Comparison of ENCODE assay signal across 8 mouse cellular contexts in the genomic region with DNA sequence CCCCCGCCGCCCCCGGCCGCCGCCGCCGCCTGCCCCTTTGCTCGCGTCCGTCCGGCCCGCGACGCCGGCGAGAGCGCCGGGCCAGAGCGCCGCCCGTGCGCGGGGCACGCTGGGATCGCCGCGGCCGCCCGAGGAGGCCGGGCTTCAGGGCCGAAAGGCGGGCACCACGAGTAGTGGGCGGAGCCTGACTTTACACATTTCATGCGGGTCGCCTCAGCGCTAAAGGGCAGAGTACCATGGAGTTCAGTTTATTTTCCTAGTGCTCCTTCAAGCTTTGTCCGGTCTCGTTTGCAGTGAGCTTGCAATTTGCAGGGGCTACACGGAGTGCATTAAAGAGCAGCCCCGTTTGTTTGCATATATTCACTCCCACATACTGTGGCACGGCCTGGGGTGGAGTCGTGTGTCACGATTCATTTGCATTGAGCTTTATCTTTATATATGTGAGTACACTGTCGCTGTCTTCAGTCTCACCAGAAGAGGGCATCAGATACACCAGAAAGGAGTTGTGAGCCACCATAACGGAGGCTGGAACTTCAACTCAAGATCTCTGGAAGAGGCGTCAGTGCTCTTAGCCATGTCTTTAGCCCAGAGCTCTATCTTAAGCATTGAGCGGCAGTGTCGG. TPM values are rescaled to one million over a fixed set of nuclear protein-coding genes. Genes with fewer than 3 reads are reported as not detected.
DNase-seq lines count a peak whose midpoint lies in the region; ATAC-seq lines count a peak whose summit lies in the region.

Tmem259 (minus strand) TSS at position 136 of the 622 bp plus-strand sequence.

- peaks cover 40% of the 10 kb centered on the region for H3K4me1 ChIP-seq in lung, embryonic 16.5 days (replicated peaks; ENCODE audit: control insufficient read depth, insufficient read depth, low read length)

- ATAC-seq in frontal cortex, adult (ENCODE audit: low TSS enrichment), result peak; percentile 42
- ATAC-seq in hematopoietic stem cell, adult 5-6 weeks (replicated peaks in 1 of 2; ENCODE audit: insufficient read depth in 1 of 2, low FRiP score in 2 of 2, low TSS enrichment in 1 of 2, low read depth in 1 of 2, poor library complexity in 2 of 2, severe bottlenecking in 2 of 2), result peak; percentile 36 to 40
- ATAC-seq in lung, embryonic 16.5 days (ENCODE audit: low read depth), result peak; percentile 65

- H3K4me3 ChIP-seq in lung, embryonic 16.5 days (ENCODE audit: low read length), result peak within 1 kb of the TSS; percentile 80

- no peaks in the 10 kb centered on the region for H3K9me3 ChIP-seq in lung, embryonic 16.5 days (ENCODE audit: control insufficient read depth, low read length)

- H3K27me3 ChIP-seq in lung, embryonic 16.5 days (ENCODE audit: control insufficient read depth, insufficient read depth, low read depth, low read length), result no peaks in the 10 kb centered on the region

- H3K9ac ChIP-seq in lung, embryonic 16.5 days (ENCODE audit: low read length), result peak within 1 kb of the TSS; percentile 96

- H3K27ac ChIP-seq in lung, embryonic 16.5 days (ENCODE audit: low read length), result peak within 1 kb of the TSS; percentile 98

- WGBS in lung, embryonic 16.5 days, result under 1% methylated on average over 45 of the region's 49 CpGs

- DNase-seq in NIH3T3 (ENCODE audit: low read depth), result peak; percentile 97
- peak; percentile 82 for DNase-seq in cerebellum, adult 8-10 months
- peak; percentile 85 for DNase-seq in layer of hippocampus, adult 9-11 months
- DNase-seq in ovary, postnatal 14 days (ENCODE audit: low spot score), result peak; percentile 79
- peak; percentile 83 to 85 for DNase-seq in thymus, postnatal 10 days (ENCODE audit: low spot score in 2 of 2)

- peak within 1 kb of the TSS; percentile 95 for H3K4me2 ChIP-seq in lung, embryonic 16.5 days (ENCODE audit: low read depth, low read length)

- 0 out of 2 replicates have a peak, but pooled peaks cover 2% of the 10 kb centered on the region for H3K36me3 ChIP-seq in lung, embryonic 16.5 days (ENCODE audit: control insufficient read depth, insufficient read depth, low read length)

RNA-seq across cellular contexts. Expression of gene Tmem259, which starts in this region (rescaled TPM):
- total RNA-seq in hematopoietic stem cell, adult 5-6 weeks (2017), result 47.4 and 59.9 TPM in 2 replicates
- polyA plus RNA-seq in lung, embryonic 16.5 days (2015; fragmentation: Nextera tagmentation; extraction: Ambion mirVana), result 7.3 and 9.0 TPM in 2 replicates

Comparison
In these comparisons a context has a peak if more than half of its experiments do, and no peak if none do; other contexts are left out.
1. Peak in every context shown above with its lines: DNase-seq, ATAC-seq, H3K4me3 ChIP-seq and H3K27ac ChIP-seq.